Mouse (Mus musculus) MEL-GATA-1-ER (cell line): ENCODE data around the gene Dnajb14.
"Not testable (repeated sequence)": the region's sequence is repeated elsewhere in the genome, so short reads cannot be mapped to it uniquely, and the experiment has no call there.

Source experiments
- DNase-seq: peaks from one replicate; pipeline ENCODE4 v3.0.0-alpha.2; 2012; ENCODE audit warnings: low read depth; ENCODE audit errors: extremely low read depth

The Dnajb14 gene

GRCm38 (mm10) chr3:137867437-137868093 is at the start of gene Dnajb14:
Gene Dnajb14, plus strand, starts transcription at chr3:137867675.
- DNase-seq: no peak

- DNase-seq: no peak
These were observed 48.8 kb upstream of the Dnajb14 start for GRCm38 (mm10) chr3:137818713-137819112.

GRCm38 (mm10) chr3:137820688-137821467 is 46.6 kb upstream of the Dnajb14 start:
- no peak for DNase-seq

- no peak for DNase-seq
These were observed 44.2 kb upstream of the Dnajb14 start for GRCm38 (mm10) chr3:137823317-137823716.

GRCm38 (mm10) chr3:137827678-137828077 is 39.8 kb upstream of the Dnajb14 start:
- DNase-seq: no peak

- no peak for DNase-seq
These were observed 36.3 kb upstream of the Dnajb14 start for GRCm38 (mm10) chr3:137831156-137831555.

GRCm38 (mm10) chr3:137833128-137833527 is 34.3 kb upstream of the Dnajb14 start:
- no peak for DNase-seq

GRCm38 (mm10) chr3:137833698-137834097 is 33.8 kb upstream of the Dnajb14 start:
- DNase-seq: no peak

- no peak for DNase-seq
These were observed 30.9 kb upstream of the Dnajb14 start for GRCm38 (mm10) chr3:137836543-137836942.

- no peak for DNase-seq
These were observed 29.3 kb upstream of the Dnajb14 start for GRCm38 (mm10) chr3:137838160-137838559.

GRCm38 (mm10) chr3:137842944-137843343 is 24.5 kb upstream of the Dnajb14 start:
- no peak for DNase-seq

- no peak for DNase-seq
These were observed 23.2 kb upstream of the Dnajb14 start for GRCm38 (mm10) chr3:137844263-137844662.

GRCm38 (mm10) chr3:137846552-137846951 is 20.9 kb upstream of the Dnajb14 start:
- peak; percentile 68 for DNase-seq

- DNase-seq: peak; percentile 64
These were observed 19.1 kb upstream of the Dnajb14 start for GRCm38 (mm10) chr3:137848354-137848753.

GRCm38 (mm10) chr3:137849697-137850096 is 17.8 kb upstream of the Dnajb14 start:
- no peak for DNase-seq

- DNase-seq: no peak
These were observed 16.3 kb upstream of the Dnajb14 start for GRCm38 (mm10) chr3:137851196-137851595.

- DNase-seq: not testable (repeated sequence)
These were observed 14.5 kb upstream of the Dnajb14 start for GRCm38 (mm10) chr3:137853011-137853410.

GRCm38 (mm10) chr3:137855328-137855727 is 12.1 kb upstream of the Dnajb14 start:
- DNase-seq: no peak

GRCm38 (mm10) chr3:137856061-137856460 is 11.4 kb upstream of the Dnajb14 start:
- DNase-seq: no peak

GRCm38 (mm10) chr3:137860394-137861170 is 6.9 kb upstream of the Dnajb14 start:
- peak; percentile 62 for DNase-seq

- DNase-seq: no peak
These were observed 6.0 kb upstream of the Dnajb14 start for GRCm38 (mm10) chr3:137861436-137861835.

GRCm38 (mm10) chr3:137862600-137862999 is 4.9 kb upstream of the Dnajb14 start:
- no peak for DNase-seq
